Mouse (Mus musculus): ENCODE measurements at regions not wholly inside any gene's neighbourhood (a gene's known extent, or its start where the extent isn't known, plus 50 kb on each side); places are given as distances from the start of the nearest gene placed in this dataset.

GRCm38 (mm10) chr5:99782806-99783205 is 53.9 kb upstream of the Rasgef1b start:
- intact Hi-C loops (cut with DNase I): no loop called here
- DNase-seq: no peak

GRCm38 (mm10) chr5:99785850-99786249 is 57.0 kb upstream of the Rasgef1b start:
- peak; percentile 67 for DNase-seq
- intact Hi-C loops (cut with DNase I): no loop called here

- intact Hi-C loops (cut with DNase I): no loop called here
- peak; percentile 59 for DNase-seq
These were observed 58.4 kb upstream of the Rasgef1b start for GRCm38 (mm10) chr5:99787239-99787638.

- peak; percentile 54 for DNase-seq
- intact Hi-C loops (cut with DNase I): no loop called here
These were observed 59.0 kb upstream of the Rasgef1b start for GRCm38 (mm10) chr5:99787665-99788366.

GRCm38 (mm10) chr5:99790733-99791132 is 61.9 kb upstream of the Rasgef1b start:
- intact Hi-C loops (cut with DNase I): no loop called here
- DNase-seq: no peak

- DNase-seq: no peak
- intact Hi-C loops (cut with DNase I): no loop called here
These were observed 71.7 kb upstream of the Rasgef1b start for GRCm38 (mm10) chr5:99800543-99800942.

- intact Hi-C loops (cut with DNase I): no loop called here
- peak; percentile 64 for DNase-seq
These were observed 73.1 kb upstream of the Rasgef1b start for GRCm38 (mm10) chr5:99801791-99802450.

- DNase-seq: no peak
- intact Hi-C loops (cut with DNase I): no loop called here
These were observed 79.2 kb upstream of the Vamp9 start for GRCm38 (mm10) chr5:99826861-99827260.

GRCm38 (mm10) chr5:99828516-99828915 is 77.5 kb upstream of the Vamp9 start:
- intact Hi-C loops (cut with DNase I): no loop called here
- DNase-seq: no peak

- DNase-seq: no peak
- intact Hi-C loops (cut with DNase I): no loop called here
These were observed 67.7 kb upstream of the Vamp9 start for GRCm38 (mm10) chr5:99838236-99838775.

GRCm38 (mm10) chr5:99839661-99840060 is 66.4 kb upstream of the Vamp9 start:
- intact Hi-C loops (cut with DNase I): no loop called here
- no peak for DNase-seq

GRCm38 (mm10) chr5:99840884-99841283 is 65.2 kb upstream of the Vamp9 start:
- intact Hi-C loops (cut with DNase I): no loop called here
- DNase-seq: no peak

- intact Hi-C loops (cut with DNase I): no loop called here
- DNase-seq: peak; percentile 53
These were observed 60.3 kb upstream of the Vamp9 start for GRCm38 (mm10) chr5:99845565-99846255.

- intact Hi-C loops (cut with DNase I): no loop called here
- no peak for DNase-seq
These were observed 57.7 kb upstream of the Vamp9 start for GRCm38 (mm10) chr5:99848158-99848988.

- DNase-seq: no peak
- intact Hi-C loops (cut with DNase I): no loop called here
These were observed 57.1 kb upstream of the Vamp9 start for GRCm38 (mm10) chr5:99849001-99849400.

GRCm38 (mm10) chr5:99852316-99852715 is 53.7 kb upstream of the Vamp9 start:
- intact Hi-C loops (cut with DNase I): no loop called here

More at GRCm38 (mm10) chr5:99852316-99852715, 53.7 kb upstream of the Vamp9 start:
- DNase-seq: no peak

Measured in left cerebral cortex, postnatal 4 days (tissue).